Mouse (Mus musculus) heart, embryonic 16.5 days (tissue): ENCODE data around the gene Cacna2d1. TPM values are rescaled to one million over a fixed set of nuclear protein-coding genes. Genes with fewer than 3 reads are reported as not detected.

Experiments
- ATAC-seq: fragments of 200-750 bp; cut with Nextera tagmentation; replicated peaks from 2 replicates; pipeline ENCODE4 v1.8.0; 2017; ENCODE audit warnings: moderate number of reproducible peaks; ENCODE audit not compliant: insufficient read depth, low FRiP score; ENCODE audit errors: extremely low read depth
- H3K27ac ChIP-seq: fragments of 300-500 bp; sonication (generic); 2 replicates; pipeline ENCODE4 v1.5.1; 2014; ENCODE audit warnings: mild to moderate bottlenecking, low read length, control low read depth, moderate library complexity
- H3K27me3 ChIP-seq: fragments of 300-500 bp; sonication (generic); 2 replicates; pipeline ENCODE4 v1.6.1; 2014; ENCODE audit warnings: low read length, mixed read lengths; ENCODE audit not compliant: control insufficient read depth, insufficient read depth
- H3K36me3 ChIP-seq: fragments of 300-500 bp; sonication (generic); 2 replicates; pipeline ENCODE4 v1.6.1; 2014; ENCODE audit not compliant: control insufficient read depth, insufficient read depth
- H3K4me1 ChIP-seq: fragments of 300-500 bp; sonication (generic); 2 replicates; pipeline ENCODE4 v1.6.1; 2014; ENCODE audit warnings: low read length, mixed read lengths; ENCODE audit not compliant: control insufficient read depth, insufficient read depth
- H3K4me2 ChIP-seq: fragments of 300-500 bp; sonication (generic); 2 replicates; pipeline ENCODE4 v1.6.1; 2014; ENCODE audit warnings: low read depth, mild to moderate bottlenecking, control low read depth, low read length
- H3K4me3 ChIP-seq: fragments of 300-500 bp; sonication (generic); 2 replicates; pipeline ENCODE4 v1.5.1; 2014; ENCODE audit warnings: mild to moderate bottlenecking, control low read depth, low read length
- H3K9ac ChIP-seq: fragments of 300-500 bp; sonication (generic); 2 replicates; pipeline ENCODE4 v1.6.1; 2014; ENCODE audit warnings: low read length, control low read depth
- H3K9me3 ChIP-seq: fragments of 300-500 bp; sonication (generic); replicated peaks from 2 replicates; pipeline ENCODE4 v1.6.1; 2016; ENCODE audit warnings: low read length; ENCODE audit not compliant: control insufficient read depth
- WGBS: fragments of 180-500 bp; shearing (Covaris S2); extraction: QIAGEN DNeasy Blood & Tissue Kit; methylation state at CpG from one replicate; pipeline ENCODE4 v1.1.7; 2014; 5-methylcytosine and 5-hydroxymethylcytosine counted together
- polyA plus RNA-seq: library from polyadenylated mRNA; unstranded; fragments of >200 nt; fragmentation: Nextera tagmentation; extraction: Ambion mirVana; gene quantifications from 2 replicates; pipeline ENCODE4 v1.2.1, GENCODE M21; 2015

Cacna2d1 gene
- polyA plus RNA-seq, 1 experiment from 2014 or later, result 14.9 TPM

DNA sequence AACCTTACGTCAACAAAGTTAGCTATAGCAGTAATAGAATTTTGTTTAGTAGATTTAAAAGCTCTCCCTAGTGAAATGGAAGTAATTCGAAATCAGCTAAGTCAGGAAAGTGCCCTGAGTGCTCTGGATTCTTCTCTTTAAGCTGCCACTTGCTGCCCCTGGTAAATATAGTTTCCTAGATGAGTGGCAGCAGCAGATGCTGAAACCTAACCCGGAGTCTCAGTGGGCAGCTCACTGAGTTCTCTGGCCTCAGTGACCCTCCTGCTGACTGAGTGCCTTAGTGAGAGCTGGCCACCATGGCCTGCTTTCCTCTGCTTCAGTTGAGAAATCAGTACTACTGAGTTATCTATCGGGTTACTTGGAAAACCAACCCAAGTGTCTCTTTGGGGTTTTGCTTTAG lies 37.3 kb downstream of the Cacna2d1 start:
- no peaks in the 10 kb centered on the region for H3K27me3 ChIP-seq
- 61% methylated on average over 4 of the region's 4 CpGs for WGBS
- no peak overlapping the region for H3K4me2 ChIP-seq
- ATAC-seq, result no peak
- H3K36me3 ChIP-seq, result no peaks in the 10 kb centered on the region
- H3K4me1 ChIP-seq, result peaks cover 22% of the 10 kb centered on the region
- no peak overlapping the region for H3K4me3 ChIP-seq
- no peak overlapping the region for H3K9ac ChIP-seq
- peak overlapping the region; percentile 55; the same call in 1 of the 2 replicates for H3K27ac ChIP-seq
- H3K9me3 ChIP-seq, result no peaks in the 10 kb centered on the region

DNA sequence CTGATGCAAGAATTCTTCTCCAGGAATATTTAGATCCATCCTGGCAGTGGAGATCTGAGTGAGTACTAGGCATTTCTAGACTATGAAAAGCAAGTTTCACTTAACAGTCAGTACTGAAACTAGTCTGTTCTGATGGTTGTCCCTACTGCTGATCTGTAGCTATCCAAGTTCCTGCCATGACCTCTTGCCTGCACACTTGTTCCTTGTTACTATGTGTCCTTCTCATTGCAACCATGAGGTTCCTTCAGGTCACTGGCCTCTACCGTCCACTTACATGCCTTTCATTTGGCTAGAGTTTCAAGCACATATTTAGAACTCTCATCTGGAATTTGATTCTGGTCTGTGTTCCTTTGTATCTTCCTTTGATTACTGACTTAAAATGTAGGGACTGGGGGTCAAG lies 37.9 kb downstream of the Cacna2d1 start:
- H3K27ac ChIP-seq, result no peak overlapping the region; the same call in 1 of the 2 replicates
- no peak overlapping the region for H3K4me2 ChIP-seq
- H3K36me3 ChIP-seq, result no peaks in the 10 kb centered on the region
- WGBS, result 49% methylated on average over 1 of the region's 1 CpGs
- H3K9ac ChIP-seq, result no peak overlapping the region
- H3K4me1 ChIP-seq, result peaks cover 19% of the 10 kb centered on the region
- no peaks in the 10 kb centered on the region for H3K9me3 ChIP-seq
- H3K4me3 ChIP-seq, result no peak overlapping the region
- H3K27me3 ChIP-seq, result no peaks in the 10 kb centered on the region
- no peak for ATAC-seq

DNA sequence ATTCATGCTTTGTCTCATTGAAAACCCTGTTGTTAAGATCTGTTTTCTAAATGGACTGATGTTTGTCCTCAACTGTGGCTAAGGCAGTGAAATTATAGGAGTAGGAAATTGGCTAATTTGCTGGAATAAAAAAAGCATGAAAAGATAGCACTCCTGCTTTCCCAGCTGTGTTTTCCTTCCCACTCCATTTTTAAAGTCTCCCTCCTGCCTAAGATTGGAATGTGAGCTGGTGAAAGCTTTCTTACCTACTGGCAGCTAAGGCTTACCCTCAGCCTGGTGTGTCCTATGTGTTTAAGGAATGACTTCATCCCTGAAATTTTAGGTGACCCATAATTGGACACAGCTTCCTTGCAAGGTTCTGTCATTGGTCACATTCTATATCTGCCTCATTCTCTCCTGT lies 40.2 kb downstream of the Cacna2d1 start:
- Histone ChIP-seq H3K4me1 (peaks cover 13% of the 10 kb centered on the region), H3K27ac (no peak overlapping the region), H3K9ac (no peak overlapping the region), H3K4me2 (no peak overlapping the region), H3K9me3 (no peaks in the 10 kb centered on the region), H3K27me3 (no peaks in the 10 kb centered on the region), H3K36me3 (no peaks in the 10 kb centered on the region), H3K4me3 (no peak overlapping the region)
- no peak for ATAC-seq

DNA sequence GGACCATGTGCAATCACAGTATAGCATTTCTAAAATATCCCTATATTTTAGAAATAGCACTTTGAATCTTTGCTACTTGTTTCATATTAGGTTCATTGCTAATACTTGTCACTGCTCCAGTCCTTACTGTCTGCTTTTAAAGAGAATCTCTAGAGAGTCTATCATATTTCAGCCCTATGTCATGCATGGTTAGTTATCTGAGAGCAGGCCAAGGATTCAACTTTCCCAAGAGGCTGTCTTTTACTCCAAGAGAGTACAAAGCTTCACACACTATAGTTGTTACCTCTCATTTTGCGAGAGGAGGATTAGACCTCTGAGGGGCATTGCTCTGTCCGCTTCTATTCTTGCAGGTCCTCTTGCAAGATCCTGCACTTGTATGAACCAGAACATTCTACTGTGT lies 44.7 kb downstream of the Cacna2d1 start:
- 87% methylated on average over 2 of the region's 2 CpGs for WGBS
- H3K4me2 ChIP-seq, result no peak overlapping the region

DNA sequence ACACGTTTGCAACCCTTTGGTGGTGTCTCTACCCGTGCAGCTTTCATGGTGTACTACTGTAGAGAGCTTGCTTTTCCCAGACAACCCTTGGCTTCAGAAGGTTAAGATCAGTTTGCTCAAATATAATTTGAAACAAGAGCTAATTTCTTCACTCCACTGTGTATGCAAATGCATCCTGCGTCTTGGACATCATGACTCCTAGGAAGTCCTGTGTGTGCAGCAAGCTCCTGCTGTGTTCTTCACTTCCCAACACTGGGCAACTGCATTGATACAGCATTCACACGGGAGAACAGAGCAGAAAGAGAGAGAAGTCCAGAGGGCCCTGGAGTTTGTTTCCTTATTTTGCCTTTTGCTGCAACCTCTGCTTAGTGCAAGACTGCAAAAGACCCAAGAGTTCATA lies 48.1 kb downstream of the Cacna2d1 start:
- Histone ChIP-seq H3K9ac (no peak overlapping the region), H3K36me3 (no peaks in the 10 kb centered on the region), H3K27ac (no peak overlapping the region), H3K4me1 (peaks cover 3% of the 10 kb centered on the region; the same call in 1 of the 2 replicates), H3K4me3 (no peak overlapping the region), H3K4me2 (no peak overlapping the region), H3K27me3 (no peaks in the 10 kb centered on the region), H3K9me3 (no peaks in the 10 kb centered on the region)
- ATAC-seq, result no peak
- WGBS, result 63% methylated on average over 4 of the region's 4 CpGs

More for the DNA sequence above, 44.7 kb downstream of the Cacna2d1 start:
- Histone ChIP-seq H3K9me3 (no peaks in the 10 kb centered on the region), H3K27me3 (no peaks in the 10 kb centered on the region), H3K4me1 (no peaks in the 10 kb centered on the region; the same call in 1 of the 2 replicates), H3K27ac (no peak overlapping the region), H3K9ac (no peak overlapping the region), H3K36me3 (no peaks in the 10 kb centered on the region), H3K4me3 (no peak overlapping the region)
- no peak for ATAC-seq

DNA sequence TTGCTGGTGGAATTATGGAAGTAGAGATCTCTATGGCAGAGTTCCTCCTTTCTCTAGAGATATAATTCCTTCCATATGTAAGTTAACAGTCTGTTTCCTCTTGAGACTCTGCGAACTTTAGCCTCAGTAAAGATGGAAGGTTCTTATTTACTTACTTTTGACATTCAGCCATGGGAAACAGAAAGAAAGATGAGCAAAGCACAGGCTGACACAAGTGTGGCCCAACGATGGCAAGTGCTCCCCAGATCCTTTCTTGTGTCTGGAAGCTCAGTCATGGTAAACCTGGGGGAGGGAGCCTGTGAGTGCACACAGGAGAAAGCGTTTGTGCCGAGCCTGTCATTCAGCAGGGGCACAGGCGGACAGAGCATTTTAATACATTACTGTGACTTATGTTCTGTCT lies 48.9 kb downstream of the Cacna2d1 start:
- H3K4me2 ChIP-seq, result no peak overlapping the region
- H3K9me3 ChIP-seq, result no peaks in the 10 kb centered on the region
- no peaks in the 10 kb centered on the region for H3K36me3 ChIP-seq
- ATAC-seq, result no peak
- WGBS, result 31% methylated on average over 5 of the region's 5 CpGs
- H3K4me1 ChIP-seq, result peaks cover 3% of the 10 kb centered on the region; the same call in 1 of the 2 replicates
- no peak overlapping the region for H3K9ac ChIP-seq
- H3K4me3 ChIP-seq, result no peak overlapping the region
- H3K27me3 ChIP-seq, result no peaks in the 10 kb centered on the region
- no peak overlapping the region for H3K27ac ChIP-seq

DNA sequence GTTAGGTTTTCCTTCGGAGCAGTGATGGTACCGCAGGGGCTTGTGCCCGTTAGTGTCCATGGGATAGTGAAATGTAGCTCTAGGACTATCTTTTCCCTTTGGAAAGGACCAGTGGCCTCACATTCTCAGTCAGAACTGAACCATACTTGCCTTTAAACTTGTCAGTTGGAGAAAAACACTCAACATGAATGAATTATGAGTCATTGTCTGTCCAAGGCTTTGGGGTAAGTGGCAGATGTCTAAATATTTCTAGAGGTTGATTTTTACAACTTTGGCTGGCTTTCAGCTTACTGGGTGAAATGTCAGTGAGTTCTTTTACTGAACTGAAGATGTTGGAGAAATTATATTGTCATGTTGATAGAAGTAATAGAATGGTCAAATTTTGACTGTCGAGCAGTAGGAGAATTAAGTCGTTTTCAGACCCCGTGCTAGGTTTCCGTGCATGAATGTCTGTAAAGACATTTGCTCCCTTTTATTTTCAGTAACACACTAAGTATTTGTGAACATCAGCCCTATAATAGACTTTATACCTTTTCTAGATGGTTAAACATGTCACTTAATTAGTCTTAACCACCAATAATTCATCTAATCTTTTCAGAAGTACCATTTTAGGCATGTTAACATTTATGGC lies 50.9 kb downstream of the Cacna2d1 start:
- H3K27ac ChIP-seq, result no peak overlapping the region
- H3K36me3 ChIP-seq, result no peaks in the 10 kb centered on the region
- H3K4me2 ChIP-seq, result no peak overlapping the region
- peaks cover 3% of the 10 kb centered on the region; the same call in 1 of the 2 replicates for H3K4me1 ChIP-seq
- no peak overlapping the region for H3K9ac ChIP-seq
- WGBS, result 86% methylated on average over 7 of the region's 7 CpGs
- H3K27me3 ChIP-seq, result no peaks in the 10 kb centered on the region
- no peak for ATAC-seq
- H3K4me3 ChIP-seq, result no peak overlapping the region
- H3K9me3 ChIP-seq, result no peaks in the 10 kb centered on the region

DNA sequence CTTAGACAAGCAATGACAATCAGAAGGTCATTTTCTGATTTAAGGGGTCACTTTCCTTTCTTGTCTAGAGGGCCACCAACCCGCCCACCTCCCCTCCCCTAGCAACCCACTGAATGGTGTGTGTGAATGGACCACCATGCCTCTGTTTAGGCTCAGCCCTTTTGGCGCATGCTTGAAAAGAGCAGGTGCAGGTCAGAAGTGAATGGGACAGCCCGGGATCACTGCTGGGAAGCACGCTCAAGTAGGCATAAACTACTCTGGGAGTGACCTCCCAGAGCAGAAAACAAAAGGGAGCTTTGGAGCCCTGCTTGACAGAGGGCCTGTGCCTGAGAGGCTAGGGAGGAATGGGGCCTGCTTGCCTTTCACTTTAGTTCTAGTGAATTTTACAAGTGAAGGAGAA lies 51.4 kb downstream of the Cacna2d1 start:
- H3K4me1 ChIP-seq, result peaks cover 3% of the 10 kb centered on the region; the same call in 1 of the 2 replicates
- no peaks in the 10 kb centered on the region for H3K27me3 ChIP-seq
- H3K9me3 ChIP-seq, result no peaks in the 10 kb centered on the region
- no peak overlapping the region for H3K4me2 ChIP-seq
- H3K27ac ChIP-seq, result no peak overlapping the region
- H3K9ac ChIP-seq, result no peak overlapping the region
- H3K4me3 ChIP-seq, result no peak overlapping the region
- H3K36me3 ChIP-seq, result no peaks in the 10 kb centered on the region
- WGBS, result 70% methylated on average over 4 of the region's 4 CpGs
- ATAC-seq, result no peak

DNA sequence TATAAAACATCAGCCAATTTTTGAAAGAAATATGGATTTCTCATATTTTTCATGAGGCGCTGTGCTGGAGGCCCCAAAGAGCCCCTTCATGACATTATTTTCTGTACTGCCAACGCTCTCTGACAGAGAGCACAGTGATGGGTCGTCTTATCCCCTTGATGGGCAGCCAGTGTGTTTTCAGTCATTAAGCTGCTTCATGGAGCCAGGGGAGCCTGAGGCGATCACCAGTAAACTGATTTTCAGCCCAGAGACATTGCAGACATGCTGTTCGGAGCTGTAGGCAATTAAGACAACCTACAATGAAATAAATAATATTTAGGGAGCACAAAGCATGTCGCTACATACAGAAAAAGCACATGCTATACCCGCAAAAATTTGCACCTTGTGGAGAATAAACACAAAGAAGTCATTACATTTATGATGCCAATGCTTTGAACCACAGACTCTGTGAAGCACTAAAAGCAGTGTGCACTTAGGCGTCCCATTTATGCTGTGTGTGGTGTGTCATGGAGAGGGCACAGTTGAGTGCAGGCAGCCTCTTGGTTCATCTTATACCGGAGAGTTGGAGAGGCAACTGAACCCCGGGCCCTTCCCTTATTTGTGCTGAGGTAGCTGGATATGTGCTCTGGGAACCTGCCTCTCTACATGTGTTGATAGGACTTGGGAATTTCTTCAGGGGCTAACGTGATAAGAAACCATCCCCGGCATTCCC lies 57.1 kb downstream of the Cacna2d1 start:
- no peak overlapping the region; the same call in 1 of the 2 replicates for H3K4me2 ChIP-seq
- 58% methylated on average over 12 of the region's 12 CpGs for WGBS

More for the DNA sequence above, 57.1 kb downstream of the Cacna2d1 start:
- no peaks in the 10 kb centered on the region for H3K9me3 ChIP-seq
- ATAC-seq, result no peak
- H3K27ac ChIP-seq, result no peak overlapping the region
- H3K36me3 ChIP-seq, result no peaks in the 10 kb centered on the region
- no peak overlapping the region for H3K4me3 ChIP-seq
- H3K4me1 ChIP-seq, result peaks cover 6% of the 10 kb centered on the region; the same call in 1 of the 2 replicates
- no peaks in the 10 kb centered on the region for H3K27me3 ChIP-seq
- no peak overlapping the region for H3K9ac ChIP-seq
